Mouse (Mus musculus) lung, adult 2 months (tissue): ENCODE measurements around the gene Pi4ka. TPM values are rescaled to one million over a fixed set of nuclear protein-coding genes. Genes with fewer than 3 reads are reported as not detected.

Experiments used
- DNase-seq: peaks from one replicate; pipeline ENCODE4 v3.0.0; 2022
- H3K4me1 ChIP-seq: fragments of 200-500 bp; 2 replicates; pipeline ENCODE4 v1.6.1; 2011; ENCODE audit warnings: low read length; ENCODE audit not compliant: control insufficient read depth, insufficient read depth
- H3K4me3 ChIP-seq: fragments of 200-500 bp; replicated peaks from 2 replicates; pipeline ENCODE3; 2011; ENCODE audit warnings: low read depth, mild to moderate bottlenecking, control low read depth, low read length; ENCODE audit errors: extremely low read depth
- CTCF ChIP-seq: fragments of 200-500 bp; IDR thresholded peaks from 2 replicates; pipeline ENCODE4 v1.5.1; 2011; ENCODE audit warnings: mild to moderate bottlenecking, low read length, control low read depth; ENCODE audit not compliant: insufficient read depth
- POLR2A ChIP-seq: fragments of 200-500 bp; IDR thresholded peaks from 2 replicates; pipeline ENCODE4 v1.6.1; 2011; ENCODE audit warnings: low read depth, mild to moderate bottlenecking, control low read depth, low read length, borderline replicate concordance; ENCODE audit errors: extremely low read depth
- WGBS: fragments of 180-500 bp; shearing (Covaris S2); methylation state at CpG from one replicate; pipeline ENCODE4 v1.1.7; 2018; 5-methylcytosine and 5-hydroxymethylcytosine counted together
- polyA plus RNA-seq: library from polyadenylated mRNA; depleted of rRNA; stranded (reverse); fragments of >200 nt; gene quantifications from 2 replicates; pipeline ENCODE4 v1.2.3, GENCODE M21; 2012

Gene Pi4ka
- polyA plus RNA-seq, 1 experiment, result 55.9 TPM

GRCm38 (mm10) chr16:17277342-17278211 lies 128.5 kb downstream of the Pi4ka start:
- no peak overlapping the region for H3K4me3 ChIP-seq
- WGBS, result 8% methylated on average over 61 of the region's 61 CpGs
- DNase-seq, result peak; percentile 27
- peaks cover 12% of the 10 kb centered on the region; the same call in 1 of the 2 replicates for H3K4me1 ChIP-seq
- no peak for TF ChIP-seq CTCF
- TF ChIP-seq POLR2A, result no peak

GRCm38 (mm10) chr16:17276164-17277151 lies 129.7 kb downstream of the Pi4ka start:
- TF ChIP-seq POLR2A (peak; percentile 33; the same call in 1 of the 2 replicates), CTCF (peak; percentile 56)
- H3K4me1 ChIP-seq, result peaks cover 12% of the 10 kb centered on the region; the same call in 1 of the 2 replicates
- WGBS, result under 1% methylated on average over 61 of the region's 62 CpGs
- DNase-seq, result peak; percentile 91
- H3K4me3 ChIP-seq, result peak overlapping the region; percentile 82

GRCm38 (mm10) chr16:17275721-17276120 lies 130.4 kb downstream of the Pi4ka start, which contains the start of gene Tmem191c:
Gene Tmem191c (plus strand): TSS chr16:17276077.
- 57% methylated on average over 7 of the region's 7 CpGs for WGBS
- Histone ChIP-seq H3K4me3 (peak within 1 kb of the TSS; percentile 82), H3K4me1 (peaks cover 12% of the 10 kb centered on the region; the same call in 1 of the 2 replicates)
- TF ChIP-seq POLR2A (no peak), CTCF (no peak)
- DNase-seq, result no peak

- TF ChIP-seq CTCF (no peak), POLR2A (no peak)
- 79% methylated on average over 6 of the region's 6 CpGs for WGBS
- no peak for DNase-seq
- Histone ChIP-seq H3K4me3 (no peak overlapping the region), H3K4me1 (peaks cover 5% of the 10 kb centered on the region; the same call in 1 of the 2 replicates)
These were observed 134.3 kb downstream of the Pi4ka start for GRCm38 (mm10) chr16:17271856-17272255.

GRCm38 (mm10) chr16:17271124-17271523 lies 135.0 kb downstream of the Pi4ka start:
- no peaks in the 10 kb centered on the region for H3K4me1 ChIP-seq
- 64% methylated on average over 4 of the region's 4 CpGs for WGBS
- no peak overlapping the region for H3K4me3 ChIP-seq
- TF ChIP-seq CTCF (0 out of 2 replicates have a peak, but pooled peaks have one; percentile 2), POLR2A (no peak)
- peak; percentile 46 for DNase-seq

- TF ChIP-seq POLR2A (no peak), CTCF (no peak)
- Histone ChIP-seq H3K4me1 (no peaks in the 10 kb centered on the region), H3K4me3 (no peak overlapping the region)
- DNase-seq, result no peak
- WGBS, result 93% methylated on average over 5 of the region's 5 CpGs
These were observed 136.2 kb downstream of the Pi4ka start for GRCm38 (mm10) chr16:17269872-17270271.

- TF ChIP-seq CTCF, result no peak
- TF ChIP-seq POLR2A, result no peak
- Histone ChIP-seq H3K4me3 (no peak overlapping the region), H3K4me1 (no peaks in the 10 kb centered on the region)
- no peak for DNase-seq
- WGBS, result 40% methylated on average over 5 of the region's 5 CpGs
These were observed 138.2 kb downstream of the Pi4ka start for GRCm38 (mm10) chr16:17267937-17268336.

GRCm38 (mm10) chr16:17266113-17266512 lies 140.0 kb downstream of the Pi4ka start:
- TF ChIP-seq POLR2A (no peak), CTCF (no peak)
- H3K4me1 ChIP-seq, result no peaks in the 10 kb centered on the region
- no peak overlapping the region for H3K4me3 ChIP-seq
- WGBS, result 69% methylated on average over 3 of the region's 3 CpGs
- no peak for DNase-seq

GRCm38 (mm10) chr16:17261341-17261740 lies 144.8 kb downstream of the Pi4ka start:
- no peak overlapping the region for H3K4me3 ChIP-seq
- WGBS, result 77% methylated on average over 1 of the region's 1 CpGs
- H3K4me1 ChIP-seq, result no peaks in the 10 kb centered on the region
- TF ChIP-seq CTCF (no peak), POLR2A (no peak)
- no peak for DNase-seq
